Mouse (Mus musculus): ENCODE data around the gene Trabd. TPM values are rescaled to one million over a fixed set of nuclear protein-coding genes. Genes with fewer than 3 reads are reported as not detected.

The Trabd gene
- 40.6 and 43.7 TPM in 2 replicates for polyA plus RNA-seq (2012; rRNA removed)

DNA sequence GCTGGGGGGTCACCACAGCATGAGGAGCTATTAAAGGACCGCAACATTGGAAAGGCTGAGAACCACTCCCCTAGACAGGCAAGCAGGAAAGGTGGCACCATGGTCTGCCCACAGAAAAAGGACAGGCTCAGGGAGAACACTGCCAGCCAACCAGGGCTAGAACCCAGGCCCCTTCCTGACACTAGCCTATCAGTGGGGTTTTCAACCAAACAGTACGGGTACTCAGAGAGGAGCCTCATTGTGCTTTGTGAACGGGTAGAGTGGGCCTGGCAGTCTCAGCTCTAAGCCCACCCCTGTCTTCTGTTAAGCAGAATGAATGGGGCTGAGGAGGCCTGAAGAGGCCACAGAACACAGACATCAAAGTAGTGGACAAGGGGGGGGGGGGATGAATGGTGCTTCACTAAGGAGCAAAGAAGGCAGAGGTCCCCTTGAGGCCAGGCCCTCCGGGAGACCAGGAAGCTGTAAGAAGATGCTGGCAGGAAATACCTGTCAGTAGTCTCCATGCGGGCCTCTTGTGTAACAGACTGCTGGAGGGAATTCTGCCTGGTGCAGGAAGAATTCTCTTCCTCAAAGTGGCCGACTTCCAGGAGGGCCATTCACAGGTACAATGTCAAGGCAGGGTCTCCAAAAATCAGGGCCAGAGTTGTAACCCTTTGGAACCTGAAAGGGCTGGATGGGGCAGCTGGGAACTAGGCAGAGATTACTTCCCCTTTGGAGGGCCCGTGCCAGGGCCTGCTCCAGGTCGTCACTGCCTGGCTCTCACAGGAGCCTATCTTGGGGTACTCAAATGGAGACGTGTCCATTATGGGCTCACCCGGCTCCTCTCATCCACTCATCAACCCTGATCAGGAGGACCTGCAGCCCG, at the start of gene Trabd:
Trabd (plus strand) TSS at position 512 of the 865 bp plus-strand sequence.

DNA sequence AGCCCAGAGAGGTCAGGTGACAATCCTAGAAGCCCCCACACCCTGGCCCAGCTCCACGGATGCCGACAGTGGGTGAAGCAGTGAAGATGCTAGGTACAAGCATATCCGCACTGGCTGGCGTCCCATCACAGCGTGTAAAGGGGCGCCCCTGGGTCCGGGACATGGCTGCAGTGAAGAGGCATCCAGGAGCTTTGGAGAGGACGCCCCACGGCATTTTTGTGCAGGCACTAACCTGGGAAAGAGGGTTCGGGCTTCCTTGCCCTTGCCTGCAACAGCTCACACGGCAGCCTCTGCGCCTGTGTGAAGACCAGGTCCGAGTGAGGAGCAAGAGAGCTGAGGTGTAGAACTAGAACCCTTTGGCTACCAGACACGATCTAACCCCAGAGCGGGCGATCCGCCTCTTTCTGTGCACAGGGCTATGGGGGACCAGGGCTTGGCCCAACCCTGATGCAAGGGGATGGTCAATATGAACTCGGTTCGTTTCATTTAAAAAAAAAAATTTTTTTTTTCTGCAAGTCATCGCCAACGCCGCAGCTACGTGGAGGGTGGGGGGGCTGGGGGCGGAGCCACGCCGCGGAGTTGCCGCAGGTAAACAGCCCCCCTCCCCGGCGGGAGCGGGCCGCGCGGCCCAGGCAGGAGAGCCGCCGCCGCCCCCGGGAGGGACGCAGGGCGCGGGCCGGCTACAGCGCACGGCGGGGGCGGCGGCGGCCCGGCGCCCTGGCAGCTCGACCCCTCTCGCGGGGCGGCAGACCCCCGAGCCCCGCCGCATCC, 15.6 kb upstream of the Trabd start, which contains the start of gene Panx2:
Panx2 (plus strand) TSS at position 574 of the 771 bp plus-strand sequence.

DNA sequence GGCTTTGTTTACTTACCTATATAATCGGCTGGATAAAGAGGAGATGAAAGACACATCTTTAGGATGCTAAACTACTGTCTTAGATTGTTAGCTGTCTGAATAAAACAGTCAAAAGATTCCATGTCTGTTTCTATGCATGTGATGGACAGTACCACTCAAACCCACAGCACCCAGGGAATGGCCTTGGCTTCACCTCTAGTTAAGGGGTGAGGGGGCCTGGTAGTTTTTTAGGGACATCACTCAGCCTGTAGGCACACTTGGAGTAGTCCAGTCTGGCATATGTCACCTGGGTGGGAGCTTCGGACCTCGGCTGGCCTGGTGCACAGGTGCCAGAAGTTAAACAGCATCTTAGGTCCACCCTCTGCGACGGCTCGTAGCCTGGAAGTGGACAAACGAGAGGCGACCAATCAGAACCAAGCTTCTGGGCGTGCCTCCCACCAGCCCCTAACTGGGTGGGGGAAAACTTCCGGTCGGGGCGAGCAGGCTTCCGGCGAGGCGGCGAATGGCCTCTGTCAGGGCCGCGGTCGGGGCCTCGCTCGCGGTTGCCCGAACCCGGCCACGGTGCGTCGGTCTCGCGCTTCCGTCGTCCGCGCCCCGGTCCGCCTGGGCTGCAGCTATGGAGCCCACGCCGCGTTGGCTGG, 13.8 kb downstream of the Trabd start, which contains the start of gene Selenoo:
Selenoo (plus strand) TSS at position 478 of the 641 bp plus-strand sequence.

DNA sequence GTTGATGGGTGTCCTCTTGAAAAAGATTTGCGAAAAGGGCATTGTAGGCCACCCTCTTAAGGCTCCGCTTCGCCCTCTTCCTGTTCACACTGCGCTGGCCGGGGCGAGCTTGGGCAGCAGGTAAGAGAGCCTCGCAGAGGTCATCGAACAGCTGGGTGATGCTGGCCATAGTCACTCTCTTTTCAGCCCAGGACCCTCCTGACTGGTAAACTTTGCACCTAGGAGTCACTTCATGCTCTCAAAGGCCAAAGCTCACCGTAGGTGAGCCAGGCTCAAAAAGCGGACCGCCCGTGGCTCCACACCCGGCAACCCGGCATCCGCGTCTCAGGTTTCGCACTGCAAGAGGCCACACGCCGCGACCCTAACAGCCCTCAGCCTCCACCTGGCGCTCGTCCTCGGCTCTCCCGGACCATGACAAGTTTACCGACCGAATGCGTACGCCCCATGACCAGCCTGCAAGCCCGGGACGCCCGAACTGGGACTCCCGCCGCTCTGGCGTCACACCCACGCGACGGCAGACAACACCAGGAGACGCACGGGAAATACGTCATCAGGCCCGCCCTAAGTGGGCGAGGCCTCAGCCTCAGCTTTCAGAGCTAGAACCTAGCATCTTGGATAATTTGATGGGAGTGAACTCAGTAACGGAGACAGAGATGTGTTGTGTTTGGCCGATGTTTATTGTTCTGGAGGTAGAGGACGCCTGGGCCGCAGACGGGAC, 47.9 kb downstream of the Trabd start, which contains the start of gene Tubgcp6:
Tubgcp6 (minus strand) TSS at position 464 of the 718 bp plus-strand sequence.

GRCm38 (mm10) chr15:89128382-89129350, 53.7 kb downstream of the Trabd start, which contains the start of gene Hdac10:
Gene Hdac10, minus strand, starts transcription at chr15:89128700.

Other genes with a start within 250 kb of the Trabd start
- 10.9 and 18.3 TPM in 2 replicates for gene Pim3, start 212.9 kb upstream of the Trabd start, polyA plus RNA-seq (2012; rRNA removed)
- gene Ttll8, start 120.7 kb upstream of the Trabd start, polyA plus RNA-seq (2012; rRNA removed): 0.11 and 0.22 TPM in 2 replicates
- 3.5 and 5.4 TPM in 2 replicates for gene Mlc1, start 96.1 kb upstream of the Trabd start, polyA plus RNA-seq (2012; rRNA removed)
- 0.61 and 0.62 TPM in 2 replicates for gene Mov10l1, start 92.2 kb upstream of the Trabd start, polyA plus RNA-seq (2012; rRNA removed)
- 2.8 and 2.9 TPM in 2 replicates for gene Panx2, start 15.4 kb upstream of the Trabd start, polyA plus RNA-seq (2012; rRNA removed)
- gene Selenoo, start 14.0 kb downstream of the Trabd start, polyA plus RNA-seq (2012; rRNA removed): 22.6 and 28.3 TPM in 2 replicates
- 33.0 and 40.9 TPM in 2 replicates for gene Tubgcp6, start 48.0 kb downstream of the Trabd start, polyA plus RNA-seq (2012; rRNA removed)
- 21.1 and 23.7 TPM in 2 replicates for gene Hdac10, start 53.6 kb downstream of the Trabd start, polyA plus RNA-seq (2012; rRNA removed)
- 30.6 and 57.6 TPM in 2 replicates for gene Mapk12, start 65.6 kb downstream of the Trabd start, polyA plus RNA-seq (2012; rRNA removed)
- gene Mapk11, start 74.5 kb downstream of the Trabd start, polyA plus RNA-seq (2012; rRNA removed): 44.8 and 63.0 TPM in 2 replicates
- gene Plxnb2, start 105.7 kb downstream of the Trabd start, polyA plus RNA-seq (2012; rRNA removed): 160 and 177 TPM in 2 replicates
- gene Dennd6b, start 121.4 kb downstream of the Trabd start, polyA plus RNA-seq (2012; rRNA removed): 46.6 and 50.5 TPM in 2 replicates
- 74.0 and 92.8 TPM in 2 replicates for gene Ppp6r2, start 136.4 kb downstream of the Trabd start, polyA plus RNA-seq (2012; rRNA removed)
- gene Sbf1, start 240.2 kb downstream of the Trabd start, polyA plus RNA-seq (2012; rRNA removed): 144 and 184 TPM in 2 replicates
- 0.16 and 0.50 TPM in 2 replicates for gene Adm2, start 247.6 kb downstream of the Trabd start, polyA plus RNA-seq (2012; rRNA removed)